Mouse (Mus musculus) small intestine, adult 2 months (tissue): ENCODE measurements around the gene Txnrd3. TPM values are rescaled to one million over a fixed set of nuclear protein-coding genes. Genes with fewer than 3 reads are reported as not detected.
A peak's percentile ranks its signal among the peaks of the same experiment; 100 is the strongest.

ENCODE experiments used
- H3K27ac ChIP-seq: fragments of 200-500 bp; 2 replicates; pipeline ENCODE4 v1.5.1; 2012; ENCODE audit warnings: low read depth, low read length, control low read depth, inconsistent platforms; ENCODE audit not compliant: insufficient read depth
- H3K27me3 ChIP-seq: fragments of 200-500 bp; 2 replicates; pipeline ENCODE4 v1.6.1; 2012; ENCODE audit warnings: mild to moderate bottlenecking, moderate library complexity, low read length, inconsistent platforms; ENCODE audit not compliant: control insufficient read depth, insufficient read depth
- H3K36me3 ChIP-seq: fragments of 200-500 bp; 2 replicates; pipeline ENCODE4 v1.6.1; 2012; ENCODE audit warnings: mild to moderate bottlenecking, low read length, control low read depth, inconsistent platforms; ENCODE audit not compliant: control insufficient read depth, insufficient read depth
- H3K4me1 ChIP-seq: fragments of 200-500 bp; 2 replicates; pipeline ENCODE4 v1.6.1; 2012; ENCODE audit warnings: low read length, inconsistent platforms, mixed read lengths; ENCODE audit not compliant: control insufficient read depth, insufficient read depth, insufficient read length
- H3K4me3 ChIP-seq: fragments of 200-500 bp; 2 replicates; pipeline ENCODE4 v1.5.1; 2012; ENCODE audit warnings: low read depth, mild to moderate bottlenecking, control low read depth, inconsistent platforms, low read length, moderate library complexity
- CTCF ChIP-seq: fragments of 200-500 bp; IDR thresholded peaks from 2 replicates; pipeline ENCODE4 v1.5.1; 2012; ENCODE audit warnings: low read depth, mild to moderate bottlenecking, control low read depth, inconsistent platforms, low read length, moderate library complexity, mixed read lengths; ENCODE audit not compliant: insufficient replicate concordance, insufficient read length; ENCODE audit errors: extremely low read depth
- POLR2A ChIP-seq: fragments of 200-500 bp; IDR thresholded peaks from 2 replicates; pipeline ENCODE4 v1.6.1; 2012; ENCODE audit warnings: low read depth, mild to moderate bottlenecking, control low read depth, inconsistent platforms, low read length, moderate library complexity
- WGBS: fragments of 180-500 bp; shearing (Covaris S2); methylation state at CpG from one replicate; pipeline ENCODE4 v1.1.7; 2018; 5-methylcytosine and 5-hydroxymethylcytosine counted together
- polyA plus RNA-seq: library from polyadenylated mRNA; depleted of rRNA; stranded (reverse); fragments of >200 nt; gene quantifications from 2 replicates; pipeline ENCODE4 v1.2.3, GENCODE M21; 2012

Gene Txnrd3
- polyA plus RNA-seq, 1 experiment: 4.3 TPM

GRCm38 (mm10) chr6:89669556-89669955, 25.8 kb downstream of the Txnrd3 start:
- Histone ChIP-seq H3K4me3 (no peak overlapping the region), H3K27me3 (no peaks in the 10 kb centered on the region), H3K27ac (no peak overlapping the region), H3K36me3 (no peaks in the 10 kb centered on the region), H3K4me1 (no peaks in the 10 kb centered on the region)
- WGBS: 81% methylated on average over 6 of the region's 6 CpGs
- TF ChIP-seq POLR2A (no peak), CTCF (no peak)

DNA sequence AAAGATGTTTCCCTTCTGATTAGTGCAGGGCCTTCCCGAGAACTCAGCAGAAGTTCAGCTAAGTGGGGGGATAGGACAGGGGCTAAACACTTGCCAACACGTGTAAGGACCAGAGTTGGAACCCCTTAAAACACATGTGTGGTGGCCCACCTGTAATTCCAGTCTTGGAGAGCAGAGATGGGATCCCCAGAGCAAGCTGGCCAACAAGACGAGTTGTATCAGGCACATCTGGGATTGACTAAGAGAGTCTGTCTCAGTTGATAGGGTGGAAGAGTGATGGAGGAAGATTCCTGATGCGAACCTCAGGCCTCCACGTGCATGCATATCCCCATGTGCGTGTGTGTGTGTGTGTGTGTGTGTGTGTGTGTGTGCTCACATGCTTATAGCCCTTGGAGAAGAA, 27.6 kb downstream of the Txnrd3 start:
- no peak for TF ChIP-seq CTCF
- TF ChIP-seq POLR2A: no peak
- Histone ChIP-seq H3K27me3 (no peaks in the 10 kb centered on the region), H3K4me3 (no peak overlapping the region), H3K4me1 (no peaks in the 10 kb centered on the region), H3K27ac (no peak overlapping the region), H3K36me3 (no peaks in the 10 kb centered on the region; the same call in 1 of the 2 replicates)
- WGBS: 77% methylated on average over 6 of the region's 6 CpGs

- H3K4me3 ChIP-seq: no peak overlapping the region
- no peaks in the 10 kb centered on the region; the same call in 1 of the 2 replicates for H3K36me3 ChIP-seq
- no peak overlapping the region for H3K27ac ChIP-seq
- TF ChIP-seq CTCF (no peak), POLR2A (no peak)
- no peaks in the 10 kb centered on the region for H3K4me1 ChIP-seq
- no peaks in the 10 kb centered on the region for H3K27me3 ChIP-seq
- WGBS: 87% methylated on average over 7 of the region's 7 CpGs
Measured at GRCm38 (mm10) chr6:89672641-89673040, 28.9 kb downstream of the Txnrd3 start.

GRCm38 (mm10) chr6:89673135-89673780, 29.5 kb downstream of the Txnrd3 start:
- Histone ChIP-seq H3K27ac (no peak overlapping the region), H3K36me3 (no peaks in the 10 kb centered on the region; the same call in 1 of the 2 replicates), H3K4me3 (no peak overlapping the region), H3K4me1 (no peaks in the 10 kb centered on the region), H3K27me3 (no peaks in the 10 kb centered on the region)
- TF ChIP-seq CTCF: no peak
- no peak for TF ChIP-seq POLR2A
- 83% methylated on average over 11 of the region's 11 CpGs for WGBS

- 79% methylated on average over 4 of the region's 4 CpGs for WGBS
Measured at GRCm38 (mm10) chr6:89678522-89678921, 34.7 kb downstream of the Txnrd3 start.

DNA sequence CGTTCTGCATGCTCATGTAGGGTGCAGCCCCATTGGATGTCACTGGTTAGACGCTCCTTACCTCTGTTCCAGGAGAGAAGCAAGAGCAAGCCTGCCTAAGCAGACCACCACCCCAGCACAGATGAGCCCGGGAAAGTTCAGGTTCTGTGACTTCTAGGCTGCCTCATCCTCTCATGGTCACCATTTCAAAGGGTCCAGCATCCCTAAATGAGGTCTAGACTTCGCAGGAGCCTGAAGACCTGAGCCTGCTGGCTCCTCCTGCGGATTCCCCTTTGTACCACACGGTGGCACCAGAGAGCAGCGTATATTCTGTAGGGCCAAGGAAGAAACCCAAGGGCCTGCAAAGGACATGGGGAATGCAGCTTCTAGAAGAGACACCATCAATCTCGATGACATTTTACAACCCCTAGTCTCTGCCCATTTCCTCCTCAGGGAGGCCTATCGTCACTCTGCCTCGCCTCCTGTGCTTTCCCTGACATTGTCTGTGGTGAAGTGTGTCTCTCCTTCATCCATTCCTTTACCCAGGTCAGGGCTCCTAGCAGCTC, 35.6 kb downstream of the Txnrd3 start:
- 16% methylated on average over 10 of the region's 10 CpGs for WGBS
- H3K36me3 ChIP-seq: no peaks in the 10 kb centered on the region; the same call in 1 of the 2 replicates
- H3K4me3 ChIP-seq: no peak overlapping the region
- TF ChIP-seq POLR2A: no peak
- TF ChIP-seq CTCF: peak; percentile 91; the same call in 1 of the 2 replicates
- H3K27ac ChIP-seq: no peak overlapping the region
- H3K4me1 ChIP-seq: no peaks in the 10 kb centered on the region
- H3K27me3 ChIP-seq: no peaks in the 10 kb centered on the region

More at GRCm38 (mm10) chr6:89678522-89678921, 34.7 kb downstream of the Txnrd3 start:
- H3K36me3 ChIP-seq: no peaks in the 10 kb centered on the region; the same call in 1 of the 2 replicates
- no peaks in the 10 kb centered on the region for H3K27me3 ChIP-seq
- H3K27ac ChIP-seq: no peak overlapping the region
- no peak overlapping the region for H3K4me3 ChIP-seq
- no peak for TF ChIP-seq CTCF
- TF ChIP-seq POLR2A: no peak
- H3K4me1 ChIP-seq: no peaks in the 10 kb centered on the region

GRCm38 (mm10) chr6:89680155-89680554, 36.4 kb downstream of the Txnrd3 start:
- H3K27ac ChIP-seq: no peak overlapping the region
- H3K4me1 ChIP-seq: no peaks in the 10 kb centered on the region
- WGBS: 12% methylated on average over 8 of the region's 8 CpGs
- no peaks in the 10 kb centered on the region for H3K27me3 ChIP-seq
- H3K4me3 ChIP-seq: no peak overlapping the region
- H3K36me3 ChIP-seq: no peaks in the 10 kb centered on the region; the same call in 1 of the 2 replicates
- no peak for TF ChIP-seq POLR2A
- TF ChIP-seq CTCF: peak; percentile 89
